Mouse (Mus musculus) embryonic facial prominence, embryonic 11.5 days (tissue): ENCODE results near the gene Zfyve26. TPM values are rescaled to one million over a fixed set of nuclear protein-coding genes. Genes with fewer than 3 reads are reported as not detected.

ENCODE experiments used
- ATAC-seq: fragments of 200-750 bp; cut with Nextera tagmentation; replicated peaks from 2 replicates; pipeline ENCODE4 v1.8.0; 2017; ENCODE audit warnings: low read depth; ENCODE audit not compliant: insufficient number of reproducible peaks, low FRiP score, low TSS enrichment
- DNase-seq: peaks from one replicate; pipeline ENCODE4 v3.0.0-alpha.2; 2015; ENCODE audit warnings: low spot score
- H3K27ac ChIP-seq: fragments of 300-500 bp; sonication (generic); replicated peaks from 2 replicates; pipeline ENCODE4 v1.5.1; 2014; ENCODE audit warnings: mild to moderate bottlenecking, low read depth, low read length, control low read depth
- H3K27me3 ChIP-seq: fragments of 300-500 bp; sonication (generic); 2 replicates; pipeline ENCODE4 v1.6.1; 2014; ENCODE audit warnings: mild to moderate bottlenecking, low read length, moderate library complexity, mixed read lengths; ENCODE audit not compliant: control insufficient read depth, insufficient read depth
- H3K36me3 ChIP-seq: fragments of 300-500 bp; sonication (generic); replicated peaks from 2 replicates; pipeline ENCODE4 v1.6.1; 2014; ENCODE audit warnings: low read depth, mild to moderate bottlenecking, low read length, moderate library complexity, mixed read lengths; ENCODE audit not compliant: control insufficient read depth, insufficient read depth
- H3K4me1 ChIP-seq: fragments of 300-500 bp; sonication (generic); 2 replicates; pipeline ENCODE4 v1.6.1; 2014; ENCODE audit warnings: low read length, mixed read lengths; ENCODE audit not compliant: control insufficient read depth, insufficient read depth
- H3K4me2 ChIP-seq: fragments of 300-500 bp; sonication (generic); 2 replicates; pipeline ENCODE4 v1.6.1; 2014; ENCODE audit warnings: low read depth, mild to moderate bottlenecking, control low read depth, low read length, moderate library complexity
- H3K4me3 ChIP-seq: fragments of 300-500 bp; sonication (generic); 2 replicates; pipeline ENCODE4 v1.5.1; 2014; ENCODE audit warnings: low read depth, low read length, control low read depth
- H3K9ac ChIP-seq: fragments of 300-500 bp; sonication (generic); replicated peaks from 2 replicates; pipeline ENCODE4 v1.6.1; 2014; ENCODE audit warnings: mild to moderate bottlenecking, control low read depth, low read length
- H3K9me3 ChIP-seq: fragments of 300-500 bp; sonication (generic); replicated peaks from 2 replicates; pipeline ENCODE4 v1.6.1; 2016; ENCODE audit warnings: mild to moderate bottlenecking, low read length, inconsistent platforms, mixed read lengths; ENCODE audit not compliant: control insufficient read depth
- WGBS: fragments of 180-500 bp; shearing (Covaris S2); extraction: QIAGEN DNeasy Blood & Tissue Kit; methylation state at CpG from one replicate; pipeline ENCODE4 v1.1.7; 2014; 5-methylcytosine and 5-hydroxymethylcytosine counted together
- polyA plus RNA-seq: library from polyadenylated mRNA; unstranded; fragments of >200 nt; fragmentation: Nextera tagmentation; extraction: Ambion mirVana; gene quantifications from 2 replicates; pipeline ENCODE4 v1.2.1, GENCODE M21; 2014

Zfyve26 gene
- 9.7 and 12.4 TPM in 2 replicates for polyA plus RNA-seq

DNA sequence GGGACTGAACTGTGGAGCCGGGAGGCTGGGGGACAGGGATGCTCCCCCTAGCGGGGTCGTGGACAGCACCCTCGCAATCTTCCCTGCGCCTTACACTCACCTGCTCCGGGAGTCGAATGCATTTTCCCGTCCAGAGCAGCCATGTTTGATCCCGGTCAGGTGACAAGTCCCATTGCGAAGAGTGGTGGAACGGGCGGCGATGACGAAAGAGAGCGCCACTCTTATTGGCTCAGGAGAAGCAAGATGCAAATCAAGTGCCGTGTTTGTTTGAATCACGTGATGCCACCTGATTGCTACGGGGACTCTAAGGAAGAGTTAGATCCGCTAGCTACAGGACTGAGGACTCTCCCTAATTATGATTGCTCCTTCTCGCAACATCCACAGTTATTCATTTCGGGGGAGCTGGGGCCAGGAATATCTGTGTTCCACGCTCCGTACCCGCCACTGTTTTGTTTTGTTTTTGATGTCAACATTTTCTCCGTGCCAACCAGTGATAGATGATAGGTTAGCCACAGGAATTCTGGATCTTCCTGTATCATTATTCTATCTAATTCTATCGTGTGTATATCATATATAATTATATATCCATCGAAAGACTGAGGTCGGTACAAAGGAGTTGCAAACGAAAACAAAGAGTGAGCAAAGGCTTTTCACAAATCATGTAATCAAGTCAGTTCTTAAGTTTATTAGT is at the start of gene Zfyve26:
Gene Zfyve26, minus strand, starts transcription at position 179 of the 691 bp plus-strand sequence.
- peak within 1 kb of the TSS; percentile 64 for H3K9ac ChIP-seq
- under 1% methylated on average over 29 of the region's 29 CpGs for WGBS

GRCm38 (mm10) chr12:79341291-79341845 is 45.3 kb upstream of the Zfyve26 start:
- 64% methylated on average over 6 of the region's 6 CpGs for WGBS
- no peak overlapping the region for H3K27ac ChIP-seq
- ATAC-seq, result no peak
- H3K36me3 ChIP-seq, result no peaks in the 10 kb centered on the region
- H3K9me3 ChIP-seq, result no peaks in the 10 kb centered on the region
- H3K4me2 ChIP-seq, result no peak overlapping the region
- H3K27me3 ChIP-seq, result no peaks in the 10 kb centered on the region
- no peaks in the 10 kb centered on the region; the same call in 1 of the 2 replicates for H3K4me1 ChIP-seq
- no peak overlapping the region for H3K4me3 ChIP-seq
- no peak overlapping the region for H3K9ac ChIP-seq
- no peak for DNase-seq

More for the DNA sequence above, at the start of gene Zfyve26:
- H3K36me3 ChIP-seq, result no peaks in the 10 kb centered on the region; the same call in 1 of the 2 replicates
- DNase-seq (peak; percentile 97), ATAC-seq (peak; percentile 96)
- H3K27ac ChIP-seq, result no peak within 1 kb of the TSS
- no peaks in the 10 kb centered on the region for H3K9me3 ChIP-seq
- no peaks in the 10 kb centered on the region for H3K27me3 ChIP-seq
- no peaks in the 10 kb centered on the region for H3K4me1 ChIP-seq
- H3K4me2 ChIP-seq, result peak within 1 kb of the TSS; percentile 65
- peak within 1 kb of the TSS; percentile 55 for H3K4me3 ChIP-seq

GRCm38 (mm10) chr12:79340513-79340912 is 44.4 kb upstream of the Zfyve26 start:
- H3K9ac ChIP-seq, result no peak overlapping the region
- no peaks in the 10 kb centered on the region for H3K27me3 ChIP-seq
- WGBS, result 86% methylated on average over 6 of the region's 6 CpGs
- no peak overlapping the region for H3K27ac ChIP-seq
- H3K4me3 ChIP-seq, result no peak overlapping the region
- H3K4me1 ChIP-seq, result no peaks in the 10 kb centered on the region
- no peak for ATAC-seq
- H3K4me2 ChIP-seq, result no peak overlapping the region
- DNase-seq, result no peak
- H3K9me3 ChIP-seq, result no peaks in the 10 kb centered on the region
- H3K36me3 ChIP-seq, result no peaks in the 10 kb centered on the region

DNA sequence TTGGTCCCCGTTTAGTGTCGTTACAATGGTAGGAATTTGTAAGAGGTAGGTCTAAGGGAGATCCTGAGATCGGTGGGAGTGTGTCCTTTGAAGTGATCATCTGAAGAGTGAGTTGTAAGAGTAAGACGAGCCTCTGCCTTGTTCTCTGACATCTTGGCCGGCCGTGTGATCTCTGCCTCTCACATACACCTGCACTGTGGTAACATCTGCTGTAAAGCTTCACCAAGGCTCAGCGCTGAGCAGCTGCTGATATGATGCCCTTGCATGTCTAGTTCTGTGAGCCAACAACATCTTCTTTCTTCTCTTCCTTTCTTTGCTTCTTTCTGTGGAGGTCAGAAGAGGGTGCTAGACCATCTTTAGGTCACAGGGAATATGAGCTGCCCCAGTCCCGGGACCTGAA is 42.7 kb upstream of the Zfyve26 start:
- 89% methylated on average over 8 of the region's 8 CpGs for WGBS
- no peak for ATAC-seq

DNA sequence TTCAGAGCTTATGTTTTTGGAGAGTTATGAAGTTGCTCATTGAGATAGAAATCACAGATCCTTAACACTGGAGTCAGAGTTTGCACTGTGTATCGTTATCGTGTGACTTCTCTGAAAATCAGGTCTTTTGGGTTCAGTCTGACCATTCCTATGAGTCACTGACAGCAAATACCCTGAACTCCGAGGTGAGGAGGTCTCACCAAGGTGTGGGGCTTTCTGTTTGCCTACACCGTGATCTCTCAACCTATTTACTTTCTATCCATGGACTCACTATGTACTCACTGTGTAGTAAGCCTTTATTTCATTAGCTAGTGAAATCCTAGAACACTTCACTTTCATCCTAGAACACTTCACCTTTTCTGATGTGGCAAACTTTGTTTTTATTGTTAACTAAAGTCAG is 35.6 kb upstream of the Zfyve26 start:
- 82% methylated on average over 4 of the region's 4 CpGs for WGBS
- H3K36me3 ChIP-seq, result no peaks in the 10 kb centered on the region

More for the DNA sequence above, 42.7 kb upstream of the Zfyve26 start:
- no peaks in the 10 kb centered on the region for H3K36me3 ChIP-seq
- H3K4me2 ChIP-seq, result no peak overlapping the region
- H3K9ac ChIP-seq, result no peak overlapping the region
- no peaks in the 10 kb centered on the region for H3K4me1 ChIP-seq
- H3K9me3 ChIP-seq, result no peaks in the 10 kb centered on the region
- H3K27ac ChIP-seq, result no peak overlapping the region
- H3K4me3 ChIP-seq, result no peak overlapping the region
- no peaks in the 10 kb centered on the region for H3K27me3 ChIP-seq
- DNase-seq, result no peak

DNA sequence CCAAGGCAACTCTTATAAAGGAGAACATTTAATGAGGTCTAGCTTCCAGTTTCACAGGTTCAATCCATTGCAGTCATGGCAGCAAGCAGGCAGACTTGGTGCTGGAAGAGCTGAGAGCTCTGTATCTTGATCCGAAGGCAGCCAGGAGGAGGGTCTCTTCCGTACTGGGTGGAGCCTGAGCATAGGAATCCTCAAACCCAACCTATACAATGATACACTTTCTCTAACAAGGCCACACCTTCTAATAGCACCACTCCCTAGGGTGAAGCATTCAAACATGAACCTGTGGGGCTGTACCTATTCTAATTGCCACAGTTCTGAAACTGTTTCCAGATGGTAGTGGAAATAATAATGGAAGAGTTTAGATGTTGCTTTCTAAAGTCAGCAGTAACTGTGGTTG is 34.5 kb upstream of the Zfyve26 start:
- 37% methylated on average over 2 of the region's 2 CpGs for WGBS
- peak; percentile 26 for DNase-seq
- H3K4me1 ChIP-seq, result no peaks in the 10 kb centered on the region
- no peak overlapping the region for H3K4me2 ChIP-seq
- no peaks in the 10 kb centered on the region for H3K27me3 ChIP-seq
- no peak overlapping the region for H3K27ac ChIP-seq
- H3K9me3 ChIP-seq, result no peaks in the 10 kb centered on the region
- no peak overlapping the region for H3K4me3 ChIP-seq
- ATAC-seq, result no peak
- no peaks in the 10 kb centered on the region for H3K36me3 ChIP-seq
- no peak overlapping the region for H3K9ac ChIP-seq

More for the DNA sequence above, 35.6 kb upstream of the Zfyve26 start:
- Histone ChIP-seq H3K27ac (no peak overlapping the region), H3K27me3 (no peaks in the 10 kb centered on the region), H3K4me1 (no peaks in the 10 kb centered on the region), H3K4me3 (no peak overlapping the region), H3K4me2 (no peak overlapping the region), H3K9ac (no peak overlapping the region), H3K9me3 (no peaks in the 10 kb centered on the region)
- no peak for ATAC-seq
- no peak for DNase-seq

GRCm38 (mm10) chr12:79327868-79328267 is 31.8 kb upstream of the Zfyve26 start:
- 42% methylated on average over 2 of the region's 2 CpGs for WGBS
- Histone ChIP-seq H3K27ac (no peak overlapping the region), H3K9ac (no peak overlapping the region), H3K4me2 (no peak overlapping the region), H3K4me3 (no peak overlapping the region), H3K9me3 (no peaks in the 10 kb centered on the region), H3K36me3 (no peaks in the 10 kb centered on the region), H3K27me3 (no peaks in the 10 kb centered on the region), H3K4me1 (no peaks in the 10 kb centered on the region)
- no peak for DNase-seq
- no peak for ATAC-seq

GRCm38 (mm10) chr12:79326745-79327144 is 30.6 kb upstream of the Zfyve26 start:
- Histone ChIP-seq H3K4me1 (no peaks in the 10 kb centered on the region), H3K27ac (no peak overlapping the region), H3K4me2 (no peak overlapping the region), H3K9ac (no peak overlapping the region), H3K27me3 (no peaks in the 10 kb centered on the region), H3K4me3 (no peak overlapping the region), H3K9me3 (no peaks in the 10 kb centered on the region), H3K36me3 (no peaks in the 10 kb centered on the region)
- 71% methylated on average over 2 of the region's 2 CpGs for WGBS
- ATAC-seq (no peak), DNase-seq (no peak)
